Mouse (Mus musculus): ENCODE measurements around the gene Otx1. TPM values are rescaled to one million over a fixed set of nuclear protein-coding genes. Genes with fewer than 3 reads are reported as not detected.

Otx1 gene
- polyA plus RNA-seq, 1 experiment from 2014 or later, result not detected

- Histone ChIP-seq H3K4me2 (ENCODE audit: low read depth) (peak overlapping the region; percentile 63), H3K4me3 (ENCODE audit: low read depth, low read length) (peak overlapping the region; percentile 43), H3K9me3 (ENCODE audit: control insufficient read depth, low read length) (no peaks in the 10 kb centered on the region), H3K4me1 (ENCODE audit: control insufficient read depth, insufficient read depth, low read length) (peaks cover 6% of the 10 kb centered on the region), H3K27ac (ENCODE audit: low read depth, low read length) (no peak overlapping the region), H3K9ac (ENCODE audit: low read length) (no peak overlapping the region), H3K27me3 (ENCODE audit: control insufficient read depth, insufficient read depth, low read length) (peaks cover 100% of the 10 kb centered on the region), H3K36me3 (ENCODE audit: control insufficient read depth, insufficient read depth, low read length) (no peaks in the 10 kb centered on the region)
- WGBS, result under 1% methylated on average over 42 of the region's 59 CpGs
- peak; percentile 87 for ATAC-seq (ENCODE audit: insufficient read depth, low FRiP score, low TSS enrichment)
- peak; percentile 83 for DNase-seq (ENCODE audit: low spot score)
Observed at GRCm38 (mm10) chr11:22001321-22002061, 1.2 kb downstream of the Otx1 start.

- H3K9ac ChIP-seq (ENCODE audit: low read length), result no peak overlapping the region
- no peaks in the 10 kb centered on the region for H3K9me3 ChIP-seq (ENCODE audit: control insufficient read depth, low read length)
- DNase-seq (ENCODE audit: low spot score), result peak; percentile 58
- no peak for ATAC-seq (ENCODE audit: insufficient read depth, low FRiP score, low TSS enrichment)
- under 1% methylated on average over 47 of the region's 48 CpGs for WGBS
- H3K4me2 ChIP-seq (ENCODE audit: low read depth), result peak overlapping the region; percentile 63; the same call in 1 of the 2 replicates
- no peak overlapping the region for H3K27ac ChIP-seq (ENCODE audit: low read depth, low read length)
- H3K36me3 ChIP-seq (ENCODE audit: control insufficient read depth, insufficient read depth, low read length), result no peaks in the 10 kb centered on the region
- H3K4me1 ChIP-seq (ENCODE audit: control insufficient read depth, insufficient read depth, low read length), result peaks cover 8% of the 10 kb centered on the region
- H3K4me3 ChIP-seq (ENCODE audit: low read depth, low read length), result peak overlapping the region; percentile 43
- peaks cover 100% of the 10 kb centered on the region for H3K27me3 ChIP-seq (ENCODE audit: control insufficient read depth, insufficient read depth, low read length)
Observed at GRCm38 (mm10) chr11:22000316-22001076, 2.2 kb downstream of the Otx1 start.

- peak; percentile 43 for DNase-seq (ENCODE audit: low spot score)
- no peaks in the 10 kb centered on the region for H3K9me3 ChIP-seq (ENCODE audit: control insufficient read depth, low read length)
- 1% methylated on average over 31 of the region's 31 CpGs for WGBS
- H3K27me3 ChIP-seq (ENCODE audit: control insufficient read depth, insufficient read depth, low read length), result peaks cover 99% of the 10 kb centered on the region
- H3K4me3 ChIP-seq (ENCODE audit: low read depth, low read length), result no peak overlapping the region
- ATAC-seq (ENCODE audit: insufficient read depth, low FRiP score, low TSS enrichment), result no peak
- H3K27ac ChIP-seq (ENCODE audit: low read depth, low read length), result no peak overlapping the region
- H3K36me3 ChIP-seq (ENCODE audit: control insufficient read depth, insufficient read depth, low read length), result no peaks in the 10 kb centered on the region
- peaks cover 8% of the 10 kb centered on the region for H3K4me1 ChIP-seq (ENCODE audit: control insufficient read depth, insufficient read depth, low read length)
- no peak overlapping the region for H3K4me2 ChIP-seq (ENCODE audit: low read depth)
- no peak overlapping the region for H3K9ac ChIP-seq (ENCODE audit: low read length)
Observed at GRCm38 (mm10) chr11:21999396-22000315, 3.0 kb downstream of the Otx1 start.

- Histone ChIP-seq H3K27me3 (ENCODE audit: control insufficient read depth, insufficient read depth, low read length) (peaks cover 99% of the 10 kb centered on the region), H3K36me3 (ENCODE audit: control insufficient read depth, insufficient read depth, low read length) (no peaks in the 10 kb centered on the region), H3K4me2 (ENCODE audit: low read depth) (no peak overlapping the region), H3K4me1 (ENCODE audit: control insufficient read depth, insufficient read depth, low read length) (peaks cover 8% of the 10 kb centered on the region), H3K4me3 (ENCODE audit: low read depth, low read length) (no peak overlapping the region), H3K9ac (ENCODE audit: low read length) (no peak overlapping the region), H3K27ac (ENCODE audit: low read depth, low read length) (no peak overlapping the region), H3K9me3 (ENCODE audit: control insufficient read depth, low read length) (no peaks in the 10 kb centered on the region)
- 1% methylated on average over 32 of the region's 32 CpGs for WGBS
- DNase-seq (ENCODE audit: low spot score) (peak; percentile 57), ATAC-seq (ENCODE audit: insufficient read depth, low FRiP score, low TSS enrichment) (no peak)
Observed at GRCm38 (mm10) chr11:21998141-21999047, 4.3 kb downstream of the Otx1 start.

GRCm38 (mm10) chr11:21997561-21998140 is 5.0 kb downstream of the Otx1 start:
- Histone ChIP-seq H3K36me3 (ENCODE audit: control insufficient read depth, insufficient read depth, low read length) (no peaks in the 10 kb centered on the region), H3K9me3 (ENCODE audit: control insufficient read depth, low read length) (no peaks in the 10 kb centered on the region), H3K4me2 (ENCODE audit: low read depth) (no peak overlapping the region), H3K4me1 (ENCODE audit: control insufficient read depth, insufficient read depth, low read length) (peaks cover 5% of the 10 kb centered on the region), H3K9ac (ENCODE audit: low read length) (no peak overlapping the region), H3K27me3 (ENCODE audit: control insufficient read depth, insufficient read depth, low read length) (peaks cover 99% of the 10 kb centered on the region), H3K4me3 (ENCODE audit: low read depth, low read length) (no peak overlapping the region), H3K27ac (ENCODE audit: low read depth, low read length) (no peak overlapping the region)
- no peak for DNase-seq (ENCODE audit: low spot score)
- 1% methylated on average over 20 of the region's 20 CpGs for WGBS
- no peak for ATAC-seq (ENCODE audit: insufficient read depth, low FRiP score, low TSS enrichment)

- Histone ChIP-seq H3K4me2 (ENCODE audit: low read depth) (peak overlapping the region; percentile 14; the same call in 1 of the 2 replicates), H3K27me3 (ENCODE audit: control insufficient read depth, insufficient read depth, low read length) (peaks cover 96% of the 10 kb centered on the region), H3K27ac (ENCODE audit: low read depth, low read length) (no peak overlapping the region), H3K9me3 (ENCODE audit: control insufficient read depth, low read length) (no peaks in the 10 kb centered on the region), H3K36me3 (ENCODE audit: control insufficient read depth, insufficient read depth, low read length) (no peaks in the 10 kb centered on the region), H3K4me3 (ENCODE audit: low read depth, low read length) (peak overlapping the region; percentile 6; the same call in 1 of the 2 replicates), H3K4me1 (ENCODE audit: control insufficient read depth, insufficient read depth, low read length) (peaks cover 4% of the 10 kb centered on the region; the same call in 1 of the 2 replicates), H3K9ac (ENCODE audit: low read length) (no peak overlapping the region)
- ATAC-seq (ENCODE audit: insufficient read depth, low FRiP score, low TSS enrichment), result no peak; the same call in 1 of the 2 replicates
- peak; percentile 61 for DNase-seq (ENCODE audit: low spot score)
- WGBS, result under 1% methylated on average over 61 of the region's 63 CpGs
Observed at GRCm38 (mm10) chr11:21996661-21997560, 5.8 kb downstream of the Otx1 start.

GRCm38 (mm10) chr11:21996325-21996647 is 6.4 kb downstream of the Otx1 start:
- 0% methylated on average over 13 of the region's 13 CpGs for WGBS
- Histone ChIP-seq H3K27ac (ENCODE audit: low read depth, low read length) (no peak overlapping the region), H3K4me1 (ENCODE audit: control insufficient read depth, insufficient read depth, low read length) (peaks cover 4% of the 10 kb centered on the region; the same call in 1 of the 2 replicates), H3K4me3 (ENCODE audit: low read depth, low read length) (no peak overlapping the region), H3K4me2 (ENCODE audit: low read depth) (peak overlapping the region; percentile 14; the same call in 1 of the 2 replicates), H3K27me3 (ENCODE audit: control insufficient read depth, insufficient read depth, low read length) (peaks cover 94% of the 10 kb centered on the region), H3K9ac (ENCODE audit: low read length) (no peak overlapping the region), H3K9me3 (ENCODE audit: control insufficient read depth, low read length) (no peaks in the 10 kb centered on the region), H3K36me3 (ENCODE audit: control insufficient read depth, insufficient read depth, low read length) (no peaks in the 10 kb centered on the region)
- ATAC-seq (ENCODE audit: insufficient read depth, low FRiP score, low TSS enrichment), result no peak; the same call in 1 of the 2 replicates
- DNase-seq (ENCODE audit: low spot score), result no peak
